ENCODE assay signal across 8 mouse cellular contexts in genomic region chr9:41583711-41584329, GRCm38 (mm10).
DNase-seq lines count a peak whose midpoint lies in the region; ATAC-seq and TF ChIP-seq lines count a peak whose summit lies in the region.

No protein-coding gene starts in this region.

- H3K27me3 ChIP-seq in kidney, embryonic 16.5 days (ENCODE audit: insufficient read depth, low read length) = no peaks in the 10 kb centered on the region
- H3K27me3 ChIP-seq in kidney, adult 2 months (replicated peaks; ENCODE audit: control insufficient read depth, insufficient read depth, low read length) = no peaks in the 10 kb centered on the region
- no peaks in the 10 kb centered on the region for H3K27me3 ChIP-seq in forebrain, embryonic 16.5 days (replicated peaks; ENCODE audit: control insufficient read depth, insufficient read depth, low read length)
- 0 out of 2 replicates have a peak, but pooled peaks cover 20% of the 10 kb centered on the region for H3K27me3 ChIP-seq in liver, postnatal 0 days (ENCODE audit: insufficient read depth, low read length)

- H3K4me2 ChIP-seq in kidney, embryonic 16.5 days (replicated peaks; ENCODE audit: low read depth, low read length) = peak overlapping the region; percentile 39
- peak overlapping the region; percentile 50 for H3K4me2 ChIP-seq in forebrain, embryonic 16.5 days (ENCODE audit: low read length)
- H3K4me2 ChIP-seq in liver, postnatal 0 days (ENCODE audit: low read depth, low read length) = 0 out of 2 replicates have a peak overlapping the region, but pooled peaks have one; percentile 13

- peak overlapping the region; percentile 43 for H3K27ac ChIP-seq in kidney, embryonic 16.5 days (ENCODE audit: low read length)
- H3K27ac ChIP-seq in kidney, adult 2 months (ENCODE audit: insufficient read depth, low read depth, low read length) = no peak overlapping the region
- peak overlapping the region; percentile 99 for H3K27ac ChIP-seq in forebrain, embryonic 16.5 days (ENCODE audit: low read length)
- H3K27ac ChIP-seq in liver, postnatal 0 days (ENCODE audit: low read depth) = no peak overlapping the region

- 28% methylated on average over 8 of the region's 8 CpGs for WGBS in kidney, embryonic 16.5 days
- 48% methylated on average over 8 of the region's 8 CpGs for WGBS in kidney, adult 2 months
- WGBS in forebrain, embryonic 16.5 days = 3% methylated on average over 8 of the region's 8 CpGs
- 34% methylated on average over 8 of the region's 8 CpGs for WGBS in liver, postnatal 0 days (ENCODE audit: insufficient replicate concordance)

- peaks cover 17% of the 10 kb centered on the region for H3K4me1 ChIP-seq in kidney, embryonic 16.5 days (ENCODE audit: insufficient read depth, low read length)
- H3K4me1 ChIP-seq in kidney, adult 2 months (ENCODE audit: control insufficient read depth, insufficient read depth, low read length) = peaks cover 6% of the 10 kb centered on the region; the same call in 1 of the 2 replicates
- peaks cover 14% of the 10 kb centered on the region for H3K4me1 ChIP-seq in forebrain, embryonic 16.5 days (replicated peaks; ENCODE audit: control insufficient read depth, insufficient read depth, low read length)
- H3K4me1 ChIP-seq in liver, postnatal 0 days (ENCODE audit: insufficient read depth) = no peaks in the 10 kb centered on the region

- H3K9me3 ChIP-seq in kidney, embryonic 16.5 days (ENCODE audit: low read length) = no peaks in the 10 kb centered on the region
- no peaks in the 10 kb centered on the region for H3K9me3 ChIP-seq in forebrain, embryonic 16.5 days (ENCODE audit: control insufficient read depth, low read length)
- H3K9me3 ChIP-seq in liver, postnatal 0 days (ENCODE audit: low read length) = no peaks in the 10 kb centered on the region

- no peak for TF ChIP-seq CTCF in kidney, adult 2 months (conservative IDR thresholded peaks at IDR 0.05; ENCODE audit: insufficient read depth, insufficient read length, low read depth, low read length)
- no peak for TF ChIP-seq CTCF in brain, embryonic 14.5 days (IDR thresholded peaks at IDR 0.05; ENCODE audit: borderline replicate concordance, extremely low read depth, insufficient read depth, insufficient read length)
- no peak for TF ChIP-seq CTCF in liver, postnatal 0 days (IDR thresholded peaks at IDR 0.05; ENCODE audit: low read depth)

- no peaks in the 10 kb centered on the region for H3K36me3 ChIP-seq in kidney, embryonic 16.5 days (ENCODE audit: insufficient read depth, low read length)
- no peaks in the 10 kb centered on the region for H3K36me3 ChIP-seq in kidney, adult 2 months (ENCODE audit: control insufficient read depth, insufficient read depth, low read length)
- H3K36me3 ChIP-seq in forebrain, embryonic 16.5 days (ENCODE audit: control insufficient read depth, insufficient read depth) = 0 out of 2 replicates have a peak, but pooled peaks cover 2% of the 10 kb centered on the region
- H3K36me3 ChIP-seq in liver, postnatal 0 days (replicated peaks; ENCODE audit: insufficient read depth, low read length) = no peaks in the 10 kb centered on the region

- H3K4me3 ChIP-seq in kidney, embryonic 16.5 days (ENCODE audit: low read length) = peak overlapping the region; percentile 42
- no peak overlapping the region for H3K4me3 ChIP-seq in kidney, adult 2 months (ENCODE audit: insufficient read depth, low read depth, low read length)
- peak overlapping the region; percentile 51 for H3K4me3 ChIP-seq in forebrain, embryonic 16.5 days (replicated peaks; ENCODE audit: low read length)
- no peak overlapping the region for H3K4me3 ChIP-seq in liver, postnatal 0 days (ENCODE audit: low read depth, low read length)

- ATAC-seq in kidney, embryonic 16.5 days (ENCODE audit: low FRiP score, low TSS enrichment) = no peak
- ATAC-seq in forebrain, embryonic 16.5 days = peak; percentile 19
- no peak for ATAC-seq in liver, postnatal 0 days
- ATAC-seq in erythroblast, adult 5-6 weeks (replicated peaks; ENCODE audit: low FRiP score, poor library complexity, severe bottlenecking) = no peak

- no peak for TF ChIP-seq EP300 in liver, postnatal 0 days (IDR thresholded peaks at IDR 0.05; ENCODE audit: low read depth)

- peak overlapping the region; percentile 53 for H3K9ac ChIP-seq in kidney, embryonic 16.5 days (replicated peaks; ENCODE audit: low read length)
- peak overlapping the region; percentile 85 for H3K9ac ChIP-seq in forebrain, embryonic 16.5 days (replicated peaks; ENCODE audit: low read depth, low read length)
- no peak overlapping the region for H3K9ac ChIP-seq in liver, postnatal 0 days (replicated peaks)

- no peak for DNase-seq in kidney, adult 2 months
- peak; percentile 94 for DNase-seq in brain, embryonic 14.5 days (ENCODE audit: low read depth)
- DNase-seq in liver, postnatal 0 days = no peak
- no peak for DNase-seq in urinary bladder, postnatal 10 days (ENCODE audit: low spot score)
- no peak for DNase-seq in urinary bladder, adult 18-20 months (ENCODE audit: low spot score in 2 of 2)

- no peak for TF ChIP-seq POLR2A in kidney, adult 2 months (IDR thresholded peaks at IDR 0.05; ENCODE audit: low read depth, low read length)
- TF ChIP-seq POLR2A in brain, embryonic 14.5 days (IDR thresholded peaks at IDR 0.05; ENCODE audit: borderline replicate concordance, extremely low read depth, insufficient read depth, insufficient read length, poor library complexity, severe bottlenecking) = no peak

Comparison
In these comparisons a context has a peak if more than half of its experiments do, and no peak if none do; other contexts are left out.
1. H3K27ac ChIP-seq: peak in kidney, embryonic 16.5 days (single experiment) and forebrain, embryonic 16.5 days (single experiment); none in kidney, adult 2 months (single experiment) and liver, postnatal 0 days (single experiment).
2. H3K4me3 ChIP-seq: peak in kidney, embryonic 16.5 days (single experiment) and forebrain, embryonic 16.5 days (single experiment); none in kidney, adult 2 months (single experiment) and liver, postnatal 0 days (single experiment).
3. Peak in every context shown above with its lines, with median percentiles within 50 percentile points of each other: H3K4me2 ChIP-seq.